Mouse (Mus musculus): ENCODE measurements around the gene Akna. TPM values are rescaled to one million over a fixed set of nuclear protein-coding genes. Genes with fewer than 3 reads are reported as not detected.

Gene Akna
- total and polyA plus RNA-seq, 2 experiments from 2014 or later = 3.2 to 8.1 TPM

GRCm38 (mm10) chr4:63385784-63386183 is 17.4 kb downstream of the Akna start:
- H3K4me3 ChIP-seq (ENCODE audit: low read length) = no peak overlapping the region
- peaks cover 8% of the 10 kb centered on the region; the same call in 1 of the 2 replicates for H3K4me1 ChIP-seq (ENCODE audit: insufficient read depth, low read length)
- no peaks in the 10 kb centered on the region for H3K27me3 ChIP-seq (ENCODE audit: insufficient read depth, low read length)
- no peak for ATAC-seq
- H3K9me3 ChIP-seq (ENCODE audit: low read length) = no peaks in the 10 kb centered on the region
- no peak for TF ChIP-seq CTCF (IDR thresholded peaks at IDR 0.05; ENCODE audit: low read depth)
- H3K4me2 ChIP-seq (ENCODE audit: low read depth, low read length) = no peak overlapping the region
- H3K36me3 ChIP-seq (ENCODE audit: insufficient read depth, low read length) = peaks cover 4% of the 10 kb centered on the region; the same call in 1 of the 2 replicates
- 74% methylated on average over 11 of the region's 11 CpGs for WGBS
- no peak overlapping the region for H3K9ac ChIP-seq (replicated peaks; ENCODE audit: low read length)
- no peak for DNase-seq (ENCODE audit: low spot score)
- H3K27ac ChIP-seq = no peak overlapping the region

DNA sequence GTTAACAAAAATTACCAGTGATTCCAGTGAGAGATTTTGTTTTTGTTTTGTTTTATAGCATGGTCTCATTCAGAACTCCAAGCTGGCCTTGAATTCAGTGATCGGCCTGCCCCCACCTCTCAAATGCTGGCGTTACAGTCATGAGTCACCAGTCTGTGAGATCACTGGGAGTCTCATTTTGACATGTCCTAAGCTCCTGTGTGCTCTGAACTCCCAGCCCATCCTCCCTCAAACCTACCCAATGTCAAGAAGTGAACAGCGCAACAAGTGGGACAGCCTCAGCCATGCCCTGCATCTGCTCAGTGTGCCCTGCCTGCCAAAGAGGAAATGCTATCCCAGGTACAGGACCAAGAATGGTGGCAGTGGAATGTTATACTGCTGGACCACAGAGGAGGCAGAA is 17.9 kb downstream of the Akna start:
- Histone ChIP-seq H3K9me3 (ENCODE audit: low read length) (no peaks in the 10 kb centered on the region), H3K4me1 (ENCODE audit: insufficient read depth, low read length) (peaks cover 8% of the 10 kb centered on the region; the same call in 1 of the 2 replicates), H3K27me3 (ENCODE audit: insufficient read depth, low read length) (no peaks in the 10 kb centered on the region), H3K4me3 (ENCODE audit: low read length) (no peak overlapping the region), H3K36me3 (ENCODE audit: insufficient read depth, low read length) (peaks cover 4% of the 10 kb centered on the region; the same call in 1 of the 2 replicates), H3K9ac (replicated peaks; ENCODE audit: low read length) (no peak overlapping the region), H3K4me2 (ENCODE audit: low read depth, low read length) (no peak overlapping the region), H3K27ac (no peak overlapping the region)
- 94% methylated on average over 3 of the region's 3 CpGs for WGBS
- no peak for TF ChIP-seq CTCF (IDR thresholded peaks at IDR 0.05; ENCODE audit: low read depth)
- no peak for ATAC-seq
- DNase-seq (ENCODE audit: low spot score) = no peak

DNA sequence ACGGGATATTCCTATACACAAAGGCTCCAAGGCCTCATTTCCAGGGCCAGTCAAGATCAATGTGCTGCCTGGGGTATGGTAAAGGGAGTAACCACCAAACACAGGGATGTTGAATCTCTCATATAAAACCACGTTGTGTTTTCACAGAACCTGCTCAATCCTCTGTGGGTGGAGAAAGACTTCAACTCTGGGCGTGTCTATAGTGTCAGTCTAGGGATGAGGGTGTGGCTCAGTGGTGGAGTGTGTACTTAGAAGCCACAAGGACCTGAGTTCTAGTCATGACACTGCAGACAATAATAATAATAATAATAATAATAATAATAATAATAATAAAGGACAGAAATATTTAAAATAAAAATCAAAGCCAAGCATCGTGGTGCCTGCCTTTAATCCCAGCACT is 18.9 kb downstream of the Akna start:
- no peak for TF ChIP-seq CTCF (IDR thresholded peaks at IDR 0.05; ENCODE audit: low read depth)
- 89% methylated on average over 4 of the region's 4 CpGs for WGBS

GRCm38 (mm10) chr4:63383474-63383873 is 19.7 kb downstream of the Akna start:
- Histone ChIP-seq H3K9me3 (ENCODE audit: low read length) (no peaks in the 10 kb centered on the region), H3K4me1 (ENCODE audit: insufficient read depth, low read length) (no peaks in the 10 kb centered on the region), H3K4me2 (ENCODE audit: low read depth, low read length) (no peak overlapping the region), H3K27ac (no peak overlapping the region), H3K27me3 (ENCODE audit: insufficient read depth, low read length) (no peaks in the 10 kb centered on the region), H3K36me3 (ENCODE audit: insufficient read depth, low read length) (peaks cover 4% of the 10 kb centered on the region; the same call in 1 of the 2 replicates), H3K4me3 (ENCODE audit: low read length) (no peak overlapping the region), H3K9ac (replicated peaks; ENCODE audit: low read length) (no peak overlapping the region)
- 68% methylated on average over 12 of the region's 12 CpGs for WGBS
- DNase-seq (ENCODE audit: low spot score) (no peak), ATAC-seq (no peak)
- no peak for TF ChIP-seq CTCF (IDR thresholded peaks at IDR 0.05; ENCODE audit: low read depth)

More for the DNA sequence above, 18.9 kb downstream of the Akna start:
- peaks cover 4% of the 10 kb centered on the region; the same call in 1 of the 2 replicates for H3K36me3 ChIP-seq (ENCODE audit: insufficient read depth, low read length)
- DNase-seq (ENCODE audit: low spot score) (no peak), ATAC-seq (no peak)
- no peak overlapping the region for H3K4me2 ChIP-seq (ENCODE audit: low read depth, low read length)
- H3K27ac ChIP-seq = no peak overlapping the region
- no peak overlapping the region for H3K9ac ChIP-seq (replicated peaks; ENCODE audit: low read length)
- peaks cover 5% of the 10 kb centered on the region; the same call in 1 of the 2 replicates for H3K4me1 ChIP-seq (ENCODE audit: insufficient read depth, low read length)
- H3K9me3 ChIP-seq (ENCODE audit: low read length) = no peaks in the 10 kb centered on the region
- H3K27me3 ChIP-seq (ENCODE audit: insufficient read depth, low read length) = no peaks in the 10 kb centered on the region
- H3K4me3 ChIP-seq (ENCODE audit: low read length) = no peak overlapping the region

GRCm38 (mm10) chr4:63382676-63383369 is 20.3 kb downstream of the Akna start:
- 91% methylated on average over 4 of the region's 4 CpGs for WGBS
- Histone ChIP-seq H3K36me3 (ENCODE audit: insufficient read depth, low read length) (peaks cover 4% of the 10 kb centered on the region; the same call in 1 of the 2 replicates), H3K4me3 (ENCODE audit: low read length) (no peak overlapping the region), H3K27me3 (ENCODE audit: insufficient read depth, low read length) (no peaks in the 10 kb centered on the region), H3K9me3 (ENCODE audit: low read length) (no peaks in the 10 kb centered on the region), H3K4me1 (ENCODE audit: insufficient read depth, low read length) (no peaks in the 10 kb centered on the region), H3K9ac (replicated peaks; ENCODE audit: low read length) (no peak overlapping the region), H3K4me2 (ENCODE audit: low read depth, low read length) (no peak overlapping the region), H3K27ac (no peak overlapping the region)
- no peak for TF ChIP-seq CTCF (IDR thresholded peaks at IDR 0.05; ENCODE audit: low read depth)
- ATAC-seq = no peak
- DNase-seq (ENCODE audit: low spot score) = no peak

DNA sequence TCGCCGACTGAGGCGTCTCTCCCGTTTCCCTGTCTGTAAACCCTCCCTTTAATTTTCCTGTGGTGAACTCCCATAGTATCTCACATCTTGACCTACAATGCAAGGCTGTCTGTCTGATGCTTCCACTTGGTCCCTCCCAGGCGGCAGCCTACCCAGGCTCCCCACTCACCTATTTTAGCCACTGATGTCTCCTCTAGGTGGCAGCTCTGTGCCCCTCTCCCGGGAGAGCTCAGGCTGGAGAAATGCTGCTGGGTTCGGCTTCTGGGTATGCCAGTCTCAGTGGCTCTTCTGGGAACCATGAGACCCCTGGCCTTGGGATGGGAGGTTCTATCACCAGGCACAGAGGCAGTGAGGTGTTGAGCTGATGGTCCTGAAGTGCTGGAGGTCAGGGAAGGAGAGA is 25.7 kb downstream of the Akna start:
- Histone ChIP-seq H3K9me3 (ENCODE audit: low read length) (no peaks in the 10 kb centered on the region), H3K4me1 (ENCODE audit: insufficient read depth, low read length) (no peaks in the 10 kb centered on the region), H3K27ac (no peak overlapping the region), H3K27me3 (ENCODE audit: insufficient read depth, low read length) (no peaks in the 10 kb centered on the region), H3K36me3 (ENCODE audit: insufficient read depth, low read length) (no peaks in the 10 kb centered on the region), H3K4me3 (ENCODE audit: low read length) (no peak overlapping the region), H3K4me2 (ENCODE audit: low read depth, low read length) (no peak overlapping the region), H3K9ac (replicated peaks; ENCODE audit: low read length) (no peak overlapping the region)
- ATAC-seq (no peak), DNase-seq (ENCODE audit: low spot score) (no peak)
- WGBS = 67% methylated on average over 7 of the region's 7 CpGs
- peak; percentile 51 for TF ChIP-seq CTCF (IDR thresholded peaks at IDR 0.05; ENCODE audit: low read depth)

DNA sequence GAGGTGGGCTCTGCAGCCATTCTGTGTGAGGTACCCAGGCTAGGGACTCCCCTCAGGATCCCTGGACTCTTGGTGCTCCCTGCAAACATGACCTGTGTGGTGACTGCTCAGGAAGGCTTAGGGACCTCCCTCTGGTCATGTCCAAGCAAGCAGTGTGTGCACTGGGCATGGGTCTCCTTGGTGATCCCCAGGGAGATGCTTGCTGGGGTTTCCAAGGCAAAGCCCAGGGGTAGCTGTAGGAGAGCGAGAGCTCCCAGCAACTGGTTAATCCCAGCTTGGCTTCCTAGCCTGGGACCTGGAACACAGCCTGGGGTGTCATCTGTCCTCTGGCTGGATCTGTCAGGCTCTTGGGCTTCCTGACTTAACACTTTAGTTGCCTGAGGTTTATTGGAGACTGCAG is 27.8 kb downstream of the Akna start:
- no peaks in the 10 kb centered on the region for H3K4me1 ChIP-seq (ENCODE audit: insufficient read depth, low read length)
- ATAC-seq = peak; percentile 61
- no peak for TF ChIP-seq CTCF (IDR thresholded peaks at IDR 0.05; ENCODE audit: low read depth)
- H3K27me3 ChIP-seq (ENCODE audit: insufficient read depth, low read length) = no peaks in the 10 kb centered on the region
- DNase-seq (ENCODE audit: low spot score) = peak; percentile 64
- H3K36me3 ChIP-seq (ENCODE audit: insufficient read depth, low read length) = no peaks in the 10 kb centered on the region
- H3K4me2 ChIP-seq (ENCODE audit: low read depth, low read length) = no peak overlapping the region
- no peak overlapping the region for H3K4me3 ChIP-seq (ENCODE audit: low read length)
- H3K9ac ChIP-seq (replicated peaks; ENCODE audit: low read length) = no peak overlapping the region
- no peak overlapping the region for H3K27ac ChIP-seq
- 27% methylated on average over 1 of the region's 1 CpGs for WGBS
- no peaks in the 10 kb centered on the region for H3K9me3 ChIP-seq (ENCODE audit: low read length)

Data from hindbrain, postnatal 0 days (tissue).